Mouse (Mus musculus) hindbrain, embryonic 15.5 days (tissue): ENCODE measurements at regions not wholly inside any gene's neighbourhood (a gene's known extent, or its start where the extent isn't known, plus 50 kb on each side); places are given as distances from the start of the nearest gene placed in this dataset.

Source experiments
- ATAC-seq: fragments of 200-750 bp; cut with Nextera tagmentation; 2 replicates; pipeline ENCODE4 v1.8.0; 2017; ENCODE audit warnings: low read depth, moderate number of reproducible peaks, moderate TSS enrichment; ENCODE audit not compliant: low FRiP score
- H3K27ac ChIP-seq: fragments of 300-500 bp; sonication (generic); replicated peaks from 2 replicates; pipeline ENCODE4 v1.5.1; 2015; ENCODE audit warnings: mild to moderate bottlenecking, inconsistent platforms
- H3K27me3 ChIP-seq: fragments of 300-500 bp; sonication (generic); 2 replicates; pipeline ENCODE4 v1.6.1; 2015; ENCODE audit warnings: control low read depth, inconsistent platforms
- H3K36me3 ChIP-seq: fragments of 300-500 bp; sonication (generic); 2 replicates; pipeline ENCODE4 v1.6.1; 2015; ENCODE audit warnings: control low read depth, inconsistent platforms
- H3K4me1 ChIP-seq: fragments of 300-500 bp; sonication (generic); replicated peaks from 2 replicates; pipeline ENCODE4 v1.6.1; 2015; ENCODE audit warnings: control low read depth, inconsistent platforms
- H3K4me2 ChIP-seq: fragments of 300-500 bp; sonication (generic); 2 replicates; pipeline ENCODE4 v1.6.1; 2015; ENCODE audit warnings: moderate library complexity, mild to moderate bottlenecking, inconsistent platforms
- H3K4me3 ChIP-seq: fragments of 300-500 bp; sonication (generic); 2 replicates; pipeline ENCODE4 v1.5.1; 2015; ENCODE audit warnings: mild to moderate bottlenecking, inconsistent platforms
- H3K9ac ChIP-seq: fragments of 300-500 bp; sonication (generic); 2 replicates; pipeline ENCODE4 v1.6.1; 2015; ENCODE audit warnings: inconsistent platforms
- H3K9me3 ChIP-seq: fragments of 300-500 bp; sonication (generic); 2 replicates; pipeline ENCODE4 v1.6.1; 2016; ENCODE audit warnings: control low read depth, inconsistent platforms
- WGBS: fragments of 180-500 bp; shearing (Covaris S2); methylation state at CpG from one replicate; pipeline ENCODE4 v1.1.7; 2015; 5-methylcytosine and 5-hydroxymethylcytosine counted together

DNA sequence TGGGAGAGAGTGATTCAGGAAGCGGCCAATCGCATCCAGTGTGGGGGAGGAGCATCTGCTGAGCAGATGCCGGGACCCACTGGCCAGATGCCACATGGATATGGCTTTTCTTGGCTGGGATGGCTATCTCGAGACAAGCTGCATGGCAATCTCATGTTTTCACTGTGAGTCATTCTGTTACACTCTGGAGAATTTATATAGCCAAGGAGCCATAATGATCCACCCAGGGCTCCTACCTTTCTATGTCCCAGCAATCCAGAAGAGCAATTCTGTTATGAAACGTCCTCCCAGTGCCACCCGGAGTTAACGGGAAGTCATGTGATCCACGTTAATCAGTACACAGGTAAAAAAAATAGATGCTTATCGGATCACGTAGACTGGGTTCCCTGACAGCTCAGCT, 175.7 kb upstream of the Klf4 start:
- H3K4me2 ChIP-seq = no peak overlapping the region
- no peak for ATAC-seq
- H3K9me3 ChIP-seq = no peaks in the 10 kb centered on the region
- no peak overlapping the region for H3K4me3 ChIP-seq
- no peak overlapping the region for H3K9ac ChIP-seq
- H3K36me3 ChIP-seq = no peaks in the 10 kb centered on the region
- H3K27me3 ChIP-seq = no peaks in the 10 kb centered on the region
- peaks cover 9% of the 10 kb centered on the region; the same call in 1 of the 2 replicates for H3K4me1 ChIP-seq
- 82% methylated on average over 10 of the region's 10 CpGs for WGBS
- H3K27ac ChIP-seq = no peak overlapping the region

DNA sequence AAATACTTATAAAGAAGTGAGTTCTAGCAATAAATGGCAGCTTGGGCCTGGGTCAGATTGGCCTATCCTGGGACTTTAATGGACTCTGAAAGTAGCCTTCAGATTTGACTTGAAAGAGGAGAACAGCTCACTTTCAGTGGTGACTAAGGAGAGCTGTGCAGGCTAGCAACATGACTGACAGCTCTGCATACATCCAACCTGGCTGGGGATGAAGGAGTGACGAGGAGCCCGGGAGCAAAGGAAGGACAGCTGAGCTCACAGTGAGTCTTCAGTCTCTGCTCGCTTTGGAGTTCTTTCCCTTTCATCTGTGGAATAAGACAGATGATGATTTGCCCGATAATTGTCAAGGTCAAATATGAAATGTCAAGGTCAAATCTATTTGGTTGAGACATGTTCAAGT, 172.7 kb upstream of the Klf4 start:
- Histone ChIP-seq H3K36me3 (no peaks in the 10 kb centered on the region), H3K9ac (no peak overlapping the region), H3K4me1 (no peaks in the 10 kb centered on the region), H3K4me3 (no peak overlapping the region), H3K9me3 (no peaks in the 10 kb centered on the region), H3K4me2 (no peak overlapping the region), H3K27ac (no peak overlapping the region), H3K27me3 (no peaks in the 10 kb centered on the region)
- no peak for ATAC-seq
- 77% methylated on average over 4 of the region's 4 CpGs for WGBS

GRCm38 (mm10) chr4:55703346-55703916, 171.2 kb upstream of the Klf4 start:
- ATAC-seq = no peak
- Histone ChIP-seq H3K27me3 (no peaks in the 10 kb centered on the region), H3K36me3 (no peaks in the 10 kb centered on the region), H3K9ac (no peak overlapping the region), H3K4me3 (no peak overlapping the region), H3K4me2 (no peak overlapping the region), H3K4me1 (no peaks in the 10 kb centered on the region), H3K27ac (no peak overlapping the region), H3K9me3 (no peaks in the 10 kb centered on the region)
- WGBS = 46% methylated on average over 2 of the region's 2 CpGs

- no peaks in the 10 kb centered on the region for H3K27me3 ChIP-seq
- no peaks in the 10 kb centered on the region for H3K9me3 ChIP-seq
- H3K27ac ChIP-seq = no peak overlapping the region
- H3K4me2 ChIP-seq = no peak overlapping the region
- 81% methylated on average over 2 of the region's 2 CpGs for WGBS
- 0 out of 2 replicates have a peak, but pooled peaks cover 3% of the 10 kb centered on the region for H3K4me1 ChIP-seq
- H3K4me3 ChIP-seq = no peak overlapping the region
- H3K9ac ChIP-seq = no peak overlapping the region
- no peaks in the 10 kb centered on the region for H3K36me3 ChIP-seq
- no peak for ATAC-seq
Observed at GRCm38 (mm10) chr4:55701334-55701733, 169.1 kb upstream of the Klf4 start.

GRCm38 (mm10) chr4:55699917-55700316, 167.7 kb upstream of the Klf4 start:
- Histone ChIP-seq H3K27ac (no peak overlapping the region), H3K4me3 (no peak overlapping the region), H3K9ac (no peak overlapping the region), H3K4me1 (0 out of 2 replicates have a peak, but pooled peaks cover 5% of the 10 kb centered on the region), H3K9me3 (no peaks in the 10 kb centered on the region), H3K36me3 (no peaks in the 10 kb centered on the region), H3K4me2 (no peak overlapping the region), H3K27me3 (no peaks in the 10 kb centered on the region)
- 78% methylated on average over 8 of the region's 8 CpGs for WGBS
- ATAC-seq = no peak

DNA sequence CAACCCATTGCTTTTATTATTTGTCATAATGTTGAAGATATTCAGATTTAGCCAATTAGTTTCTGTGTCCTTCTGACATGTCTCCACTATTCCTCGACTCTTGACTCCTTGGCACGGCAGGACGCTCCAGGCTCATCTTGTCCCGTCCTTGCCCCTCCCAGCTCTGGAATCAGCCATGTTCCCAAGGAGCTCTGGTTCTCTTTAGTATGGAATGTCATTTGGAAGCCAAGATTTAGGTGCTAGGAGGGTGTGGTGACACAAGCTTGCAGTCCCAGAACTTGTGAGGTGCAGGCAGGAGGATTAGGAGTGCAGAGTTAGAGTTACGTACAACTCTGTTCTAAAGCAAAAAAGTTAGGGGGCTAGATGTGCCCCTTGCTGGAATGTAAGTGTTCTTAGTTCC, 166.9 kb upstream of the Klf4 start:
- Histone ChIP-seq H3K9me3 (no peaks in the 10 kb centered on the region), H3K36me3 (no peaks in the 10 kb centered on the region), H3K4me1 (0 out of 2 replicates have a peak, but pooled peaks cover 5% of the 10 kb centered on the region), H3K4me2 (no peak overlapping the region), H3K4me3 (no peak overlapping the region), H3K9ac (no peak overlapping the region), H3K27me3 (no peaks in the 10 kb centered on the region), H3K27ac (no peak overlapping the region)
- WGBS = 73% methylated on average over 5 of the region's 5 CpGs
- no peak for ATAC-seq

DNA sequence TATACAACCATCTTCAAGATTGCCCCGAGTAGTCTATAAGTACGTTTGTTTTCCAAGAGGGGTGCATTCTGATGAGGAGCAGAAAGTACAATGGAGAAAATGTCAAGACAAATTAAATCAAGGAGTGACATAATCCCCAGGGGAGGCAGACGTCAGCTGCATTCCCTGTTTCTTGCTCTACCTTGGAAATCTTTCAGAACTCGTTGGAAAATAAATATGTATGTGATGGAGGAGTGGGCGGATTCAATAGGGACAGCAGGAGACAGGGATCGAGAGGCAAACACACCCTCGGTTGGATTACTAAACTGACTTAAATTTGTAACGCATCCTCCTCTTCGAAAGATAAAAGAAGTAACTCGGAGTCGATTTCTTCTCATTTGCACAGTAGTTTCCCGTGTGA, 164.8 kb upstream of the Klf4 start:
- ATAC-seq = no peak
- Histone ChIP-seq H3K4me2 (no peak overlapping the region), H3K27me3 (no peaks in the 10 kb centered on the region), H3K9ac (no peak overlapping the region), H3K4me1 (0 out of 2 replicates have a peak, but pooled peaks cover 5% of the 10 kb centered on the region), H3K27ac (no peak overlapping the region), H3K9me3 (no peaks in the 10 kb centered on the region), H3K4me3 (no peak overlapping the region), H3K36me3 (no peaks in the 10 kb centered on the region)
- WGBS = 46% methylated on average over 12 of the region's 12 CpGs

- H3K36me3 ChIP-seq = no peaks in the 10 kb centered on the region
- H3K4me1 ChIP-seq = 0 out of 2 replicates have a peak, but pooled peaks cover 5% of the 10 kb centered on the region
- no peaks in the 10 kb centered on the region for H3K27me3 ChIP-seq
- no peak overlapping the region for H3K4me3 ChIP-seq
- WGBS = 38% methylated on average over 1 of the region's 1 CpGs
- ATAC-seq = no peak
- no peak overlapping the region for H3K27ac ChIP-seq
- H3K9ac ChIP-seq = no peak overlapping the region
- H3K4me2 ChIP-seq = no peak overlapping the region
- H3K9me3 ChIP-seq = no peaks in the 10 kb centered on the region
Observed at GRCm38 (mm10) chr4:55696428-55696827, 164.2 kb upstream of the Klf4 start.

DNA sequence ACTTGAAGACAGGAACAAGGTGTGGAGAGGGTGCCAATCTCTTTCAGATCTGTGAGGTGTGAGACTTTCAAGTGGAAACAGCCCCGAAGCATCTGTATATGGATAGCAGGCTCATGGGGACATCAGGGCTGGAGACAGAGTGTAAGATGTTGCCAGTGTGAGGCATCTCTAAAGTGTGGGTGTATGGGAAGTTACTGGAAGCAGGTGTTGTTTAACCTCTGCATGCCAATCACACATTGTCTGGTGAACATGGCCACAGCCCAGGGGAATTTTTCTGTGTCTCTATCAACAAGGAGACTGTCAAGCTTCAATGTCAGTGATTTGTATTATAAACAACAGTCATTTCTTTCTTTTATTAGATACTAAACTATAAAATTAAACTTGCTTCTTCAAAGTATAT, 163.0 kb upstream of the Klf4 start:
- no peak for ATAC-seq
- no peaks in the 10 kb centered on the region for H3K36me3 ChIP-seq
- 100% methylated on average over 1 of the region's 1 CpGs for WGBS
- H3K4me1 ChIP-seq = 0 out of 2 replicates have a peak, but pooled peaks cover 5% of the 10 kb centered on the region
- no peak overlapping the region for H3K9ac ChIP-seq
- H3K4me2 ChIP-seq = no peak overlapping the region
- H3K4me3 ChIP-seq = no peak overlapping the region
- no peak overlapping the region for H3K27ac ChIP-seq
- no peaks in the 10 kb centered on the region for H3K27me3 ChIP-seq
- no peaks in the 10 kb centered on the region for H3K9me3 ChIP-seq

- no peaks in the 10 kb centered on the region for H3K9me3 ChIP-seq
- no peak overlapping the region for H3K27ac ChIP-seq
- H3K36me3 ChIP-seq = no peaks in the 10 kb centered on the region
- no peak overlapping the region for H3K9ac ChIP-seq
- H3K4me2 ChIP-seq = no peak overlapping the region
- ATAC-seq = no peak
- H3K4me1 ChIP-seq = no peaks in the 10 kb centered on the region
- 89% methylated on average over 1 of the region's 1 CpGs for WGBS
- H3K27me3 ChIP-seq = no peaks in the 10 kb centered on the region
- H3K4me3 ChIP-seq = no peak overlapping the region
Observed at GRCm38 (mm10) chr4:55689479-55689878, 157.2 kb upstream of the Klf4 start.

- Histone ChIP-seq H3K27me3 (no peaks in the 10 kb centered on the region), H3K4me2 (no peak overlapping the region), H3K4me3 (no peak overlapping the region), H3K36me3 (no peaks in the 10 kb centered on the region), H3K4me1 (no peaks in the 10 kb centered on the region), H3K9ac (no peak overlapping the region), H3K9me3 (no peaks in the 10 kb centered on the region), H3K27ac (no peak overlapping the region)
- no peak for ATAC-seq
- 94% methylated on average over 3 of the region's 3 CpGs for WGBS
Observed at GRCm38 (mm10) chr4:55686771-55687170, 154.5 kb upstream of the Klf4 start.

DNA sequence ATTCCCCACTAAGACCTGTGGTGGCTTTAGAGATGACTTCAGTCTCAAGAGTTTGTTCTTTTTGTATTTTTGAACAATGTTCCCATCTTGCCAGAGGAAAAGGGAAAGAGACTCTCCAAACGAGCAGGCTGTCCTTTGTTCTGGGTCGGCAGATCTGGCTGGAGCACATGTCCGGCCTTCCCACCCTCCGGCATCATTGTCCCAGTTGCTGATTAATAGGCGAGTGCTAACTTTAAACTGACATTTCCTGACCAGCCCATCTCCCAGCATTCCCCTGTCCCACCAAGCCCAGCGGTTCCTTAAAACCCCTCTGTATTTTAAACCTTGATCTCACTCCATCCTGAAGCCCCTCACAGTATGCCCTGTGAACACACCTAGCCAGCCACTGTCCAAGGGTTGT, 140.0 kb upstream of the Klf4 start:
- no peaks in the 10 kb centered on the region for H3K27me3 ChIP-seq
- H3K27ac ChIP-seq = no peak overlapping the region
- no peaks in the 10 kb centered on the region for H3K36me3 ChIP-seq
- no peaks in the 10 kb centered on the region for H3K9me3 ChIP-seq
- no peak overlapping the region for H3K9ac ChIP-seq
- H3K4me2 ChIP-seq = no peak overlapping the region
- ATAC-seq = no peak
- H3K4me1 ChIP-seq = no peaks in the 10 kb centered on the region
- H3K4me3 ChIP-seq = no peak overlapping the region
- 65% methylated on average over 6 of the region's 6 CpGs for WGBS

DNA sequence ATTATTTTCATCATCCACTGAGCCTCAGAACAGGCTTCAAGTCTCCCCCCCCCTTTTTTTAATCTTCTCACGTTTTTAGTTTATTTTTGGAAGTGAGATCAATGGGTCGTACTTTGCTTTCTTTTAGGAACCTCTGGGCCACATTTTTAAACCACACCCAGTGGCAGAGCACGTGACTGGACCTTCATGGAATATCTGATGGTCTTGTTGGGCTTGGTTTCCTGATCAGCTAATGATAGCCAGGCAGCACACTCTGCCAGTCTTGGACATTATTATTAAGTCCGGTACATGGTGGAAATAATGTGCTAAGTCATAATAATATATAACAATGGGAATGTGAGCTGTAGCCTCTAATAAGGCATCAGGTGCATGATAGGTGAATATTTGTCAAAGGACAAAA, 138.0 kb upstream of the Klf4 start:
- H3K4me1 ChIP-seq = no peaks in the 10 kb centered on the region
- H3K4me2 ChIP-seq = no peak overlapping the region
- no peaks in the 10 kb centered on the region for H3K9me3 ChIP-seq
- H3K27me3 ChIP-seq = no peaks in the 10 kb centered on the region
- H3K4me3 ChIP-seq = no peak overlapping the region
- no peak overlapping the region for H3K27ac ChIP-seq
- 81% methylated on average over 4 of the region's 4 CpGs for WGBS
- ATAC-seq = no peak
- no peak overlapping the region for H3K9ac ChIP-seq
- no peaks in the 10 kb centered on the region for H3K36me3 ChIP-seq
